Mouse (Mus musculus) spleen, adult 2 months (tissue): ENCODE data around the gene Sestd1.

Source experiments
- CTCF ChIP-seq: fragments of 200-500 bp; IDR thresholded peaks from 2 replicates; pipeline ENCODE4 v1.5.1; 2011; ENCODE audit warnings: mild to moderate bottlenecking, inconsistent platforms; ENCODE audit not compliant: insufficient read depth, insufficient read length, insufficient replicate concordance; ENCODE audit errors: extremely low read depth
- POLR2A ChIP-seq: fragments of 200-500 bp; IDR thresholded peaks from 2 replicates; pipeline ENCODE4 v1.6.1; 2011; ENCODE audit warnings: low read depth, low read length, inconsistent platforms

DNA sequence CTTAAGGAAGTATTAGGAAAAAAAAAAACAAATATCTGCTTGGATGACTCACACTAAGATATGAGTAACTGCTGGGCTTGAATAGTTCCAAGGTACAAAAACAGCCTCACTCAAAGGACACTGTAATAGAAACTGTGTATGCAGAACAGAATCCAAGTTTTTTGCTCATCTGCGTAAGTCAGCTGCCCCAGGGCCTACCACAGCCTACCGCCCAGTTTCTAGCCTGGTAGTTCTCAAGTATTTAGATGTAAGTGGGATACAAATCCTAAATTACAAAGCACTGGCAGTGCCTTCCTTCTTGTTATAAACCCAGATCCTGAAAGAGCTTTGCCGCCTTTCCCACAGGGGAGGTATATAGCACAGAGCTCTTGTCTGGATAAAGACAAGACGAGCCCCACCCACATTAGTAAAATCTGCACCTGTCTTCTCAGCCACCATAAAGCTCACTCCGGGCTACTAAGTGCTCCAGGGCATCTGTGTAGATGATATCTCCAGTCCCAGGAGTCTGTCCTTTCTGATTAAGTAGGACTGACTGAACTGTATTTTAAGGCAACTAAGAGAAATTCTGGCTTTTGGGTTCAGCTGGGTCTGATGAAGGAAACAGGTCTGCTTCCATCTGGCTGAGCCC, 11.7 kb downstream of the Sestd1 start:
- TF ChIP-seq CTCF: no peak
- TF ChIP-seq POLR2A: no peak
